Comparison of ENCODE assay signal across 12 mouse cellular contexts in the genomic region with DNA sequence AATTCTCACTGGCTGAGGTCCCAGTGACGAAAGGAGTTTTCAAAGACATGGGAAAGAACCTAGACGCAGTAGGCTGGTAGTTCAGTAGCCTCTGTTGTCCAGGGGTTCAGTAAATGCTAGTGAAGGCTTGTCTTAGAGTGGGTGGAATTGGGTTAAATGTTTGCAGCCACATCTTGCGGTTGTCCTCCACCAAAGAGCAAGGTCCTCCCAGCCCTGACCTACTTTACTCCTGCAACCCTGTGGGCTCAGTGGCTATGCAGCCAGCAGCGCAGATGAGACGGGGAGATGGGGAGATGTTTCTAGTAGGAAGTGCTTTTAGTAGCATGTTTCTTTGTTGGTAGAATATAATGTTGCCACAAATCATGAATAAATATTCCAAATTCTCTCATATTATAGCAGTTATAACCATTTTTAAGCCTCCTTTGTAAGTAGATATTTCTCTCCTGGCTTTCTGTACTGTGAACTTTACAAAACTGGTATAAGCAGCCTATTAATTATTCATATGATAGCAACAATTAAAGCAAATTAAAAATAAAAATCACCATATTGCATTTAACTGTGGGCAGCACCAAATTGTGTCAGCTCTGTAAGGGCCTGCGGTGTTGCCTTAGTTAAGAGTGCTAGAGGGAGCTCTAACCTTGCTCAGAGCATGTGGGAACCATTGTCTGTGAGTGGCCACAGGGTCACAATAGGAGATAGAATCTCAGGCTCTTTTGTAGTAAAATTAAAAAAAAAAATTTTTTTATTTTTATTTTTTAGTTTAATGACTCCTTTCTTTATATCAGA.
DNase-seq lines count a peak whose midpoint lies in the region; ATAC-seq lines count a peak whose summit lies in the region.
"Had no signal": no experiment of that assay in that cellular context is flagged by ENCODE, and none has a peak within 500 bp of the region (broad histone marks: within the 10 kb centered on the region; RNA-seq: fewer than 3 reads in every experiment).

No protein-coding gene starts in this region.

- ATAC-seq in forebrain, embryonic 14.5 days: no peak
- ATAC-seq in forebrain, embryonic 11.5 days (replicated peaks; ENCODE audit: low FRiP score): no peak
- no peak for ATAC-seq in midbrain, embryonic 11.5 days (ENCODE audit: low FRiP score)
- ATAC-seq in midbrain, embryonic 15.5 days (replicated peaks): no peak
- no peak for ATAC-seq in heart, embryonic 12.5 days (ENCODE audit: insufficient number of reproducible peaks, low FRiP score)

- H3K36me3 ChIP-seq in forebrain, embryonic 14.5 days (ENCODE audit: control insufficient read depth, insufficient read depth, low read length): no peaks in the 10 kb centered on the region
- no peaks in the 10 kb centered on the region for H3K36me3 ChIP-seq in forebrain, embryonic 11.5 days (ENCODE audit: control insufficient read depth, insufficient read depth, low read length)
- H3K36me3 ChIP-seq in midbrain, embryonic 11.5 days (ENCODE audit: control insufficient read depth, insufficient read depth, low read length): no peaks in the 10 kb centered on the region
- no peaks in the 10 kb centered on the region for H3K36me3 ChIP-seq in midbrain, embryonic 15.5 days (replicated peaks)
- H3K36me3 ChIP-seq in splenic B cell, adult 2 months (ENCODE audit: control insufficient read depth, insufficient read depth, low read length, poor library complexity, severe bottlenecking): no peaks in the 10 kb centered on the region
- no peaks in the 10 kb centered on the region for H3K36me3 ChIP-seq in heart, embryonic 12.5 days
- H3K36me3 ChIP-seq: forebrain, embryonic 12.5 days; stomach, embryonic 15.5 days had no signal

- no peaks in the 10 kb centered on the region for H3K27me3 ChIP-seq in forebrain, embryonic 14.5 days (replicated peaks; ENCODE audit: control insufficient read depth, insufficient read depth, low read length)
- no peaks in the 10 kb centered on the region for H3K27me3 ChIP-seq in forebrain, embryonic 11.5 days (ENCODE audit: control insufficient read depth, insufficient read depth, low read length)
- H3K27me3 ChIP-seq in midbrain, embryonic 11.5 days (ENCODE audit: control insufficient read depth, insufficient read depth, low read length): no peaks in the 10 kb centered on the region
- no peaks in the 10 kb centered on the region for H3K27me3 ChIP-seq in midbrain, embryonic 15.5 days (replicated peaks)
- H3K27me3 ChIP-seq in splenic B cell, adult 2 months (ENCODE audit: control insufficient read depth, insufficient read depth, low read length, poor library complexity, severe bottlenecking): no peaks in the 10 kb centered on the region
- no peaks in the 10 kb centered on the region for H3K27me3 ChIP-seq in heart, embryonic 12.5 days (replicated peaks)
- H3K27me3 ChIP-seq: forebrain, embryonic 12.5 days; heart, embryonic 13.5 days; stomach, embryonic 15.5 days had no signal

- no peak overlapping the region for H3K4me3 ChIP-seq in forebrain, embryonic 14.5 days (ENCODE audit: low read depth, low read length)
- H3K4me3 ChIP-seq in forebrain, embryonic 11.5 days (ENCODE audit: low read depth, low read length): no peak overlapping the region
- H3K4me3 ChIP-seq in midbrain, embryonic 11.5 days (ENCODE audit: low read depth, low read length): no peak overlapping the region
- H3K4me3 ChIP-seq in midbrain, embryonic 15.5 days: no peak overlapping the region
- no peak overlapping the region for H3K4me3 ChIP-seq in heart, embryonic 12.5 days
- H3K4me3 ChIP-seq: forebrain, embryonic 12.5 days; heart, embryonic 13.5 days; stomach, embryonic 15.5 days had no signal

- no peaks in the 10 kb centered on the region for H3K9me3 ChIP-seq in forebrain, embryonic 14.5 days (replicated peaks; ENCODE audit: control insufficient read depth, low read length)
- no peaks in the 10 kb centered on the region for H3K9me3 ChIP-seq in forebrain, embryonic 11.5 days (ENCODE audit: control insufficient read depth, low read length)
- H3K9me3 ChIP-seq in midbrain, embryonic 11.5 days (ENCODE audit: control insufficient read depth, low read length): no peaks in the 10 kb centered on the region
- no peaks in the 10 kb centered on the region for H3K9me3 ChIP-seq in midbrain, embryonic 15.5 days
- H3K9me3 ChIP-seq in heart, embryonic 12.5 days (replicated peaks): no peaks in the 10 kb centered on the region
- H3K9me3 ChIP-seq: forebrain, embryonic 12.5 days; heart, embryonic 13.5 days; stomach, embryonic 15.5 days had no signal

- no peak overlapping the region for H3K9ac ChIP-seq in forebrain, embryonic 14.5 days (ENCODE audit: low read length)
- no peak overlapping the region for H3K9ac ChIP-seq in forebrain, embryonic 11.5 days (ENCODE audit: low read length)
- no peak overlapping the region for H3K9ac ChIP-seq in midbrain, embryonic 11.5 days (ENCODE audit: low read length)
- H3K9ac ChIP-seq in midbrain, embryonic 15.5 days: no peak overlapping the region
- H3K9ac ChIP-seq in heart, embryonic 12.5 days: no peak overlapping the region
- H3K9ac ChIP-seq: forebrain, embryonic 12.5 days; heart, embryonic 13.5 days; stomach, embryonic 15.5 days had no signal

- H3K4me2 ChIP-seq in forebrain, embryonic 14.5 days (ENCODE audit: low read length): no peak overlapping the region
- no peak overlapping the region for H3K4me2 ChIP-seq in forebrain, embryonic 11.5 days (ENCODE audit: low read depth, low read length, severe bottlenecking)
- no peak overlapping the region for H3K4me2 ChIP-seq in midbrain, embryonic 11.5 days
- H3K4me2 ChIP-seq in midbrain, embryonic 15.5 days: no peak overlapping the region
- H3K4me2 ChIP-seq in heart, embryonic 12.5 days: no peak overlapping the region
- H3K4me2 ChIP-seq: forebrain, embryonic 12.5 days; heart, embryonic 13.5 days; stomach, embryonic 15.5 days had no signal

- H3K27ac ChIP-seq in forebrain, embryonic 14.5 days (ENCODE audit: low read depth, low read length): no peak overlapping the region
- H3K27ac ChIP-seq in forebrain, embryonic 11.5 days (ENCODE audit: low read depth, low read length): no peak overlapping the region
- H3K27ac ChIP-seq in midbrain, embryonic 11.5 days (ENCODE audit: low read depth, low read length): no peak overlapping the region
- H3K27ac ChIP-seq in midbrain, embryonic 15.5 days: no peak overlapping the region
- no peak overlapping the region for H3K27ac ChIP-seq in heart, embryonic 12.5 days (ENCODE audit: poor library complexity, severe bottlenecking)
- H3K27ac ChIP-seq: forebrain, embryonic 12.5 days; heart, embryonic 13.5 days; stomach, embryonic 15.5 days had no signal

- 93% methylated on average over 6 of the region's 6 CpGs for WGBS in forebrain, embryonic 14.5 days
- 86% methylated on average over 6 of the region's 6 CpGs for WGBS in forebrain, embryonic 11.5 days
- 93% methylated on average over 6 of the region's 6 CpGs for WGBS in midbrain, embryonic 11.5 days
- WGBS in midbrain, embryonic 15.5 days: 87% methylated on average over 6 of the region's 6 CpGs
- whole genome bisulfite sequencing in heart, embryonic 12.5 days: 87% methylated on average over 6 of the region's 6 CpGs

- DNase-seq in forebrain, embryonic 14.5 days (ENCODE audit: low spot score): peak; percentile 40
- DNase-seq in forebrain, embryonic 11.5 days (ENCODE audit: low spot score): no peak
- peak; percentile 81 for DNase-seq in midbrain, embryonic 11.5 days (ENCODE audit: low spot score, missing footprints)
- peak; percentile 60 for DNase-seq in adrenal gland, postnatal 10 days
- DNase-seq in splenic B cell, adult 2 months (ENCODE audit: low read depth, low spot score): peak; percentile 16
- DNase-seq in testis, postnatal 14 days (ENCODE audit: low spot score): no peak
- DNase-seq: kidney, adult 8-10 months had no signal

- H3K4me1 ChIP-seq in forebrain, embryonic 14.5 days (ENCODE audit: control insufficient read depth, insufficient read depth, low read length): 0 out of 2 replicates have a peak, but pooled peaks cover 3% of the 10 kb centered on the region
- H3K4me1 ChIP-seq in forebrain, embryonic 11.5 days (replicated peaks; ENCODE audit: control insufficient read depth, insufficient read depth, low read length): no peaks in the 10 kb centered on the region; the same call in 1 of the 2 replicates
- no peaks in the 10 kb centered on the region for H3K4me1 ChIP-seq in midbrain, embryonic 11.5 days (ENCODE audit: control insufficient read depth, insufficient read depth, low read length)
- H3K4me1 ChIP-seq in midbrain, embryonic 15.5 days: 0 out of 2 replicates have a peak, but pooled peaks cover 3% of the 10 kb centered on the region
- no peaks in the 10 kb centered on the region for H3K4me1 ChIP-seq in heart, embryonic 12.5 days (replicated peaks)
- H3K4me1 ChIP-seq: forebrain, embryonic 12.5 days; stomach, embryonic 15.5 days had no signal

Comparison
In these comparisons a context has a peak if more than half of its experiments do, and no peak if none do; other contexts are left out.
1. DNase-seq: peak in forebrain, embryonic 14.5 days (single experiment), midbrain, embryonic 11.5 days (single experiment), adrenal gland, postnatal 10 days (single experiment) and splenic B cell, adult 2 months (single experiment); none in forebrain, embryonic 11.5 days (single experiment) and testis, postnatal 14 days (single experiment).